13 mouse cellular contexts compared by ENCODE assay signal in the genomic region with DNA sequence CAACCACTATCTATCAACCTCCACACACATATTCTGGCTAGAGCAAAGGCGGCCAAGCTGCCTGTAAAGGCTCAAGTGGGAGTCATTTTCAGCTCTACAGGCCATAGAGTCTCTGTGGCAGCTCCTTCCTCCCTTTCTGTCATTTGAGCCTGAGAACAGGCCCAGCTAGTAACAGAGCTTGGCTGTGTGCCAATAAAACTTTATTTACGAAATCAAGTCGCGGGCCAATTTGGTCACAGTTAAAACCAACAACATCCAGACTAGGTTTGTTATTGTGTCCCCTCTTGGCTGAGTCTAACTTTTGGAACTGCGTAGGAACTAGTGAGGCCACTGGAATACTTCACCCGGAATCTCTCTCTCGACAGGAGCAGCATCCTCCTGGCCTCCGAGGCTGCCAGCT. TPM values are rescaled to one million over a fixed set of nuclear protein-coding genes. Genes with fewer than 3 reads are reported as not detected.
DNase-seq lines count a peak whose midpoint lies in the region; ATAC-seq and TF ChIP-seq lines count a peak whose summit lies in the region.
"Had no signal": no experiment of that assay in that cellular context is flagged by ENCODE, and none has a peak within 500 bp of the region (broad histone marks: within the 10 kb centered on the region; RNA-seq: fewer than 3 reads in every experiment).

No protein-coding gene starts in this region.

- no peak overlapping the region for H3K4me2 ChIP-seq in hindbrain, postnatal 0 days (ENCODE audit: low read depth, low read length)
- H3K4me2 ChIP-seq in limb, embryonic 14.5 days (replicated peaks; ENCODE audit: low read depth, low read length, severe bottlenecking): no peak overlapping the region
- H3K4me2 ChIP-seq: embryonic facial prominence, embryonic 12.5 days; hindbrain, embryonic 15.5 days; midbrain, embryonic 13.5 days had no signal

- H3K36me3 ChIP-seq in hindbrain, postnatal 0 days (ENCODE audit: insufficient read depth, low read length): peaks cover 11% of the 10 kb centered on the region; the same call in 1 of the 2 replicates
- H3K36me3 ChIP-seq in hindbrain, embryonic 10.5 days: peaks cover 15% of the 10 kb centered on the region
- H3K36me3 ChIP-seq in limb, embryonic 14.5 days (ENCODE audit: control insufficient read depth, insufficient read depth, low read length): peaks cover 16% of the 10 kb centered on the region

- intact Hi-C loops in left cerebral cortex, adult 2 months (cut with DNase I): no loop called here

- H3K4me3 ChIP-seq in hindbrain, postnatal 0 days (ENCODE audit: low read length): no peak overlapping the region
- H3K4me3 ChIP-seq in hindbrain, embryonic 10.5 days: no peak overlapping the region
- H3K4me3 ChIP-seq in limb, embryonic 14.5 days (replicated peaks; ENCODE audit: low read length): no peak overlapping the region
- H3K4me3 ChIP-seq in left cerebral cortex, adult 2 months: no peak overlapping the region
- H3K4me3 ChIP-seq: embryonic facial prominence, embryonic 12.5 days; hindbrain, embryonic 15.5 days; midbrain, embryonic 13.5 days had no signal

- no peak for TF ChIP-seq CTCF in hindbrain, postnatal 0 days (IDR thresholded peaks at IDR 0.05; ENCODE audit: low read depth)
- TF ChIP-seq CTCF in left cerebral cortex, adult 2 months (IDR thresholded peaks at IDR 0.05): no peak

- H3K27me3 ChIP-seq in hindbrain, postnatal 0 days (ENCODE audit: insufficient read depth, low read length): no peaks in the 10 kb centered on the region
- H3K27me3 ChIP-seq in hindbrain, embryonic 10.5 days (ENCODE audit: insufficient read depth, poor library complexity, severe bottlenecking): no peaks in the 10 kb centered on the region
- H3K27me3 ChIP-seq in limb, embryonic 14.5 days (ENCODE audit: control insufficient read depth, insufficient read depth, low read length): no peaks in the 10 kb centered on the region
- H3K27me3 ChIP-seq: embryonic facial prominence, embryonic 12.5 days had no signal

- no peak for TF ChIP-seq POLR2A in limb, embryonic 14.5 days (IDR thresholded peaks at IDR 0.05; ENCODE audit: borderline replicate concordance, extremely low read depth, insufficient read depth, insufficient read length)

- no peak for ATAC-seq in hindbrain, postnatal 0 days
- ATAC-seq in limb, embryonic 14.5 days (ENCODE audit: low FRiP score, low read depth): 0 out of 2 replicates have a peak, but pooled peaks have one; percentile 20
- no peak for ATAC-seq in inflammation-experienced regulatory T-cells, adult 6 months
- ATAC-seq: midbrain, embryonic 13.5 days had no signal

- DNase-seq in adrenal gland, postnatal 10 days: peak; percentile 38
- no peak for DNase-seq in adrenal gland, postnatal 14 days
- DNase-seq in hindbrain, postnatal 0 days (ENCODE audit: low spot score): peak; percentile 51
- DNase-seq in hindbrain, embryonic 10.5 days (ENCODE audit: low spot score): no peak
- DNase-seq in 3T3-L1 (ENCODE audit: low read depth, low spot score): peak; percentile 20
- DNase-seq in limb, embryonic 14.5 days (ENCODE audit: low spot score): peak; percentile 49
- DNase-seq in left cerebral cortex, adult 2 months (ENCODE audit: extremely low spot score in 1 of 2, low spot score in 2 of 2): no peak
- DNase-seq: right cerebral cortex, postnatal 14 days had no signal

- no peak overlapping the region for H3K27ac ChIP-seq in hindbrain, postnatal 0 days
- no peak overlapping the region for H3K27ac ChIP-seq in hindbrain, embryonic 10.5 days
- H3K27ac ChIP-seq in limb, embryonic 14.5 days (replicated peaks; ENCODE audit: low read depth, low read length): no peak overlapping the region; the same call in 1 of the 2 replicates
- no peak overlapping the region for H3K27ac ChIP-seq in left cerebral cortex, adult 2 months
- H3K27ac ChIP-seq: embryonic facial prominence, embryonic 12.5 days; hindbrain, embryonic 15.5 days; midbrain, embryonic 13.5 days had no signal

- no peaks in the 10 kb centered on the region for H3K9me3 ChIP-seq in hindbrain, postnatal 0 days (ENCODE audit: low read length)
- no peaks in the 10 kb centered on the region for H3K9me3 ChIP-seq in hindbrain, embryonic 10.5 days
- no peaks in the 10 kb centered on the region for H3K9me3 ChIP-seq in limb, embryonic 14.5 days (ENCODE audit: control insufficient read depth, low read length)
- H3K9me3 ChIP-seq: embryonic facial prominence, embryonic 12.5 days; G1E; hindbrain, embryonic 15.5 days; midbrain, embryonic 13.5 days had no signal

- no peaks in the 10 kb centered on the region for H3K4me1 ChIP-seq in hindbrain, postnatal 0 days (ENCODE audit: insufficient read depth, low read length)
- peaks cover 12% of the 10 kb centered on the region for H3K4me1 ChIP-seq in hindbrain, embryonic 10.5 days (replicated peaks)
- H3K4me1 ChIP-seq in limb, embryonic 14.5 days (ENCODE audit: control insufficient read depth, insufficient read depth, low read length): peaks cover 4% of the 10 kb centered on the region; the same call in 1 of the 2 replicates
- H3K4me1 ChIP-seq: midbrain, embryonic 13.5 days had no signal

- H3K9ac ChIP-seq in hindbrain, postnatal 0 days (replicated peaks; ENCODE audit: low read length): no peak overlapping the region
- no peak overlapping the region for H3K9ac ChIP-seq in limb, embryonic 14.5 days (ENCODE audit: low read depth, low read length, severe bottlenecking)
- H3K9ac ChIP-seq: embryonic facial prominence, embryonic 12.5 days; hindbrain, embryonic 15.5 days; midbrain, embryonic 13.5 days had no signal

- WGBS in hindbrain, postnatal 0 days: 41% methylated on average over 8 of the region's 8 CpGs
- 84% methylated on average over 8 of the region's 8 CpGs for WGBS in hindbrain, embryonic 10.5 days
- 39% methylated on average over 8 of the region's 8 CpGs for WGBS in limb, embryonic 14.5 days

RNA-seq across cellular contexts. Expression of gene Fam209, which starts 1.3 kb away (rescaled TPM):
- total RNA-seq in adrenal gland, postnatal 10 days (2021): under 1 TPM; 0.39 to 0.45 TPM
- total RNA-seq in adrenal gland, postnatal 14 days (2021): 0.94 TPM in 1 of 2 replicates, not detected in the other
- not detected in 2 replicates for total RNA-seq in hindbrain, postnatal 0 days (2014; rRNA removed)
- polyA plus RNA-seq in hindbrain, postnatal 0 days (2015; fragmentation: Nextera tagmentation; extraction: Ambion mirVana): 0.37 and 0.58 TPM in 2 replicates
- 0.25 TPM in 1 of 2 replicates, not detected in the other for polyA plus RNA-seq in hindbrain, embryonic 10.5 days (2016; fragmentation: Nextera tagmentation; extraction: Ambion mirVana)
- polyA plus RNA-seq in limb, embryonic 14.5 days (2012; rRNA removed): 0.15 and 0.16 TPM in 2 replicates
- polyA plus RNA-seq in limb, embryonic 14.5 days (2014; fragmentation: Nextera tagmentation; extraction: Ambion mirVana): 0.66 TPM in 1 of 2 replicates, not detected in the other
- total RNA-seq in left cerebral cortex, adult 2 months (2021): under 1 TPM in 1 of 2 experiments, not detected in 1; 0.52 TPM
- 1 to 10 TPM in 2 of 3 experiments, under 1 TPM in 1; 0.83 to 3.0 (median 2.1) TPM for polyA plus RNA-seq in inflammation-experienced regulatory T-cells, adult 6 months (2017; shearing (Covaris generic))
- total RNA-seq: G1E had no signal
- polyA plus RNA-seq: G1E; hindbrain, embryonic 15.5 days had no signal

RNA-seq across cellular contexts. Expression of gene Gcnt7, which starts 15.2 kb away (rescaled TPM):
- not detected for total RNA-seq in adrenal gland, postnatal 10 days (2021)
- not detected in 2 replicates for total RNA-seq in adrenal gland, postnatal 14 days (2021)
- total RNA-seq in hindbrain, postnatal 0 days (2014; rRNA removed): not detected in 2 replicates
- 0.92 and 1.0 TPM in 2 replicates for polyA plus RNA-seq in hindbrain, postnatal 0 days (2015; fragmentation: Nextera tagmentation; extraction: Ambion mirVana)
- polyA plus RNA-seq in hindbrain, embryonic 10.5 days (2016; fragmentation: Nextera tagmentation; extraction: Ambion mirVana): 1.6 and 1.8 TPM in 2 replicates
- 0.03 TPM in 1 of 2 replicates, not detected in the other for polyA plus RNA-seq in limb, embryonic 14.5 days (2012; rRNA removed)
- 0.66 and 1.1 TPM in 2 replicates for polyA plus RNA-seq in limb, embryonic 14.5 days (2014; fragmentation: Nextera tagmentation; extraction: Ambion mirVana)
- not detected for total RNA-seq in left cerebral cortex, adult 2 months (2021)
- polyA plus RNA-seq in inflammation-experienced regulatory T-cells, adult 6 months (2017; shearing (Covaris generic)): 1 to 10 TPM; 3.7 to 5.2 (median 3.8) TPM
- polyA plus RNA-seq: G1E had no signal

RNA-seq across cellular contexts. Expression of gene Rtf2, which starts 33.2 kb away (rescaled TPM):
- total RNA-seq in adrenal gland, postnatal 10 days (2021): 10 to 100 TPM; 69.2 to 71.5 TPM
- total RNA-seq in adrenal gland, postnatal 14 days (2021): 66.2 and 71.8 TPM in 2 replicates
- total RNA-seq in hindbrain, postnatal 0 days (2014; rRNA removed): 65.4 and 65.6 TPM in 2 replicates
- 83.6 and 87.9 TPM in 2 replicates for polyA plus RNA-seq in hindbrain, postnatal 0 days (2015; fragmentation: Nextera tagmentation; extraction: Ambion mirVana)
- polyA plus RNA-seq in hindbrain, embryonic 10.5 days (2016; fragmentation: Nextera tagmentation; extraction: Ambion mirVana): 89.3 and 98.1 TPM in 2 replicates
- polyA plus RNA-seq in limb, embryonic 14.5 days (2012; rRNA removed): 38.5 and 45.9 TPM in 2 replicates
- polyA plus RNA-seq in limb, embryonic 14.5 days (2014; fragmentation: Nextera tagmentation; extraction: Ambion mirVana): 69.9 and 70.9 TPM in 2 replicates
- 10 to 100 TPM; 71.6 to 75.9 TPM for total RNA-seq in left cerebral cortex, adult 2 months (2021)
- 100 to 1,000 TPM; 125 to 139 (median 135) TPM for polyA plus RNA-seq in inflammation-experienced regulatory T-cells, adult 6 months (2017; shearing (Covaris generic))

Comparison
In these comparisons a context has a peak if more than half of its experiments do, and no peak if none do; other contexts are left out.
1. DNase-seq: peak in adrenal gland, postnatal 10 days (single experiment), hindbrain, postnatal 0 days (single experiment), 3T3-L1 (single experiment) and limb, embryonic 14.5 days (single experiment); none in adrenal gland, postnatal 14 days (single experiment), hindbrain, embryonic 10.5 days (single experiment) and left cerebral cortex, adult 2 months (0 of 2).